Mouse (Mus musculus) hindbrain, embryonic 16.5 days (tissue): ENCODE results near the gene Ehd4. TPM values are rescaled to one million over a fixed set of nuclear protein-coding genes. Genes with fewer than 3 reads are reported as not detected.
A peak's percentile ranks its signal among the peaks of the same experiment; 100 is the strongest.

ENCODE experiments used
- ATAC-seq: fragments of 200-750 bp; cut with Nextera tagmentation; 2 replicates; pipeline ENCODE4 v1.8.0; 2017; ENCODE audit warnings: moderate TSS enrichment, moderate library complexity
- H3K27ac ChIP-seq: fragments of 300-500 bp; sonication (generic); 2 replicates; pipeline ENCODE4 v1.5.1; 2014; ENCODE audit warnings: low read depth, mild to moderate bottlenecking, control low read depth, low read length, moderate library complexity
- H3K27me3 ChIP-seq: fragments of 300-500 bp; sonication (generic); replicated peaks from 2 replicates; pipeline ENCODE4 v1.6.1; 2014; ENCODE audit warnings: low read length; ENCODE audit not compliant: control insufficient read depth, insufficient read depth
- H3K36me3 ChIP-seq: fragments of 300-500 bp; sonication (generic); 2 replicates; pipeline ENCODE4 v1.6.1; 2014; ENCODE audit warnings: mild to moderate bottlenecking, low read length, moderate library complexity, mixed read lengths; ENCODE audit not compliant: control insufficient read depth, insufficient read depth
- H3K4me1 ChIP-seq: fragments of 300-500 bp; sonication (generic); 2 replicates; pipeline ENCODE4 v1.6.1; 2014; ENCODE audit warnings: low read depth, low read length; ENCODE audit not compliant: control insufficient read depth, insufficient read depth
- H3K4me2 ChIP-seq: fragments of 300-500 bp; sonication (generic); 2 replicates; pipeline ENCODE4 v1.6.1; 2014; ENCODE audit warnings: mild to moderate bottlenecking, low read length, control low read depth, moderate library complexity
- H3K4me3 ChIP-seq: fragments of 300-500 bp; sonication (generic); 2 replicates; pipeline ENCODE4 v1.5.1; 2014; ENCODE audit warnings: mild to moderate bottlenecking, low read length, control low read depth, moderate library complexity
- H3K9ac ChIP-seq: fragments of 300-500 bp; sonication (generic); 2 replicates; pipeline ENCODE4 v1.6.1; 2014; ENCODE audit warnings: low read depth, mild to moderate bottlenecking, control low read depth, low read length, moderate library complexity
- H3K9me3 ChIP-seq: fragments of 300-500 bp; sonication (generic); 2 replicates; pipeline ENCODE4 v1.6.1; 2014; ENCODE audit warnings: mild to moderate bottlenecking, low read length, moderate library complexity; ENCODE audit not compliant: control insufficient read depth
- WGBS: fragments of 180-500 bp; shearing (Covaris S2); extraction: QIAGEN DNeasy Blood & Tissue Kit; methylation state at CpG from one replicate; pipeline ENCODE4 v1.1.7; 2014; 5-methylcytosine and 5-hydroxymethylcytosine counted together
- polyA plus RNA-seq: library from polyadenylated mRNA; unstranded; fragments of >200 nt; fragmentation: Nextera tagmentation; extraction: Ambion mirVana; gene quantifications from 2 replicates; pipeline ENCODE4 v1.2.1, GENCODE M21; 2015

Ehd4 gene
- polyA plus RNA-seq: 19.2 and 20.7 TPM in 2 replicates

DNA sequence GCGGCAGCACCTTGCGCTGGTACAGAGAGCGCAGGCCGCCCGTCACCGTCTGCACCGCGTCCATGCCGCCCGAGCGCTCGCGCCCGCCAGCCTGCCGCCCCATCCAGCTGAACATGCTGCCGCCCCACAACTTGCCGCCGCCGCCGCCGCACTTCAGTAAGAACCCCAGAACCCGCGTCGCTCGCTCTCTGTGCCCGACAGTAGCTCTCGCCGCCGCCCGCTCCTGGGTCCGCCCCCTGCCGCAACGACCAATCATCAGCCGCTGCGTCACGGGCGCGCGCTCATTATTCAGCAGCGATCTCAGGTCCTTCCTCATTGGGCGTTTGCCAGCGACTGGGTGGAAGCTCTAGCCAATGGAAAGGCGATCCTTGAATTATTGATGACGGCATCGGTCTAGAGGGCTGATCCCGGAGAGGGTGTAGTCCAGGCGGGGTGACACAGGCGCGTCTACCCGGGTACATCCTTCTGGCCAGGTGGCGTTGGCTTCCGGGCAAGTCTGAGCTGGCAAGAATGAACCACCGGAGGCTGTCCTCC, at the start of gene Ehd4:
Gene Ehd4 (minus strand): TSS at position 246 of the 534 bp plus-strand sequence.
- no peaks in the 10 kb centered on the region for H3K9me3 ChIP-seq
- H3K4me2 ChIP-seq: peak within 1 kb of the TSS; percentile 84
- H3K4me1 ChIP-seq: peaks cover 5% of the 10 kb centered on the region
- H3K36me3 ChIP-seq: no peaks in the 10 kb centered on the region
- H3K27ac ChIP-seq: peak within 1 kb of the TSS; percentile 48; the same call in 1 of the 2 replicates
- ATAC-seq: peak; percentile 99
- peak within 1 kb of the TSS; percentile 84 for H3K4me3 ChIP-seq
- 0% methylated on average over 51 of the region's 53 CpGs for WGBS
- H3K9ac ChIP-seq: peak within 1 kb of the TSS; percentile 75
- H3K27me3 ChIP-seq: no peaks in the 10 kb centered on the region

- ATAC-seq: no peak
- 63% methylated on average over 3 of the region's 3 CpGs for WGBS
- Histone ChIP-seq H3K9ac (no peak overlapping the region), H3K4me1 (no peaks in the 10 kb centered on the region), H3K4me3 (no peak overlapping the region), H3K9me3 (no peaks in the 10 kb centered on the region), H3K27ac (no peak overlapping the region), H3K36me3 (no peaks in the 10 kb centered on the region), H3K4me2 (no peak overlapping the region), H3K27me3 (no peaks in the 10 kb centered on the region)
Observed at GRCm38 (mm10) chr2:120203742-120204141, 49.3 kb upstream of the Ehd4 start.

DNA sequence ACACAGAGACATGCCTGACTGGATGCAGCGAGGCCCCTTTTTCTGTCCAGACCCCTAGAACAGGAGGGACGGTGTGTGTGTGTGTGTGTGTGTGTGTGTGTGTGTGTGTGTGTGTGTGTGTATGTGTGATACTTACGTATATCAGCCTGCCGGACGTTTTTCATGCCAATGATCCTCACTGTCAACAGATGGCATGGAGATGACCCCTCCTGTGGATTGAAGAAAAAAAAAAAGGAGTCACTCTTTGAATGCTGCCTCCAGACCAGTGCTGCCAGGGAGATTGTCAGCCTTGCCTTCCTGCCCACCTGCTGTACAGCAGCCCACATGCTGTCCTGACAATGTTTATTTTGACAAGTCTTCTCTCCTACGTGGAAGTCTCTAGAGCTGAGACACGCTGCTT, 45.7 kb upstream of the Ehd4 start:
- 54% methylated on average over 7 of the region's 7 CpGs for WGBS
- no peaks in the 10 kb centered on the region for H3K4me1 ChIP-seq
- no peaks in the 10 kb centered on the region; the same call in 1 of the 2 replicates for H3K9me3 ChIP-seq
- no peaks in the 10 kb centered on the region for H3K27me3 ChIP-seq
- H3K36me3 ChIP-seq: no peaks in the 10 kb centered on the region
- no peak overlapping the region for H3K9ac ChIP-seq
- no peak overlapping the region for H3K4me2 ChIP-seq
- H3K27ac ChIP-seq: no peak overlapping the region
- no peak overlapping the region for H3K4me3 ChIP-seq
- no peak for ATAC-seq

DNA sequence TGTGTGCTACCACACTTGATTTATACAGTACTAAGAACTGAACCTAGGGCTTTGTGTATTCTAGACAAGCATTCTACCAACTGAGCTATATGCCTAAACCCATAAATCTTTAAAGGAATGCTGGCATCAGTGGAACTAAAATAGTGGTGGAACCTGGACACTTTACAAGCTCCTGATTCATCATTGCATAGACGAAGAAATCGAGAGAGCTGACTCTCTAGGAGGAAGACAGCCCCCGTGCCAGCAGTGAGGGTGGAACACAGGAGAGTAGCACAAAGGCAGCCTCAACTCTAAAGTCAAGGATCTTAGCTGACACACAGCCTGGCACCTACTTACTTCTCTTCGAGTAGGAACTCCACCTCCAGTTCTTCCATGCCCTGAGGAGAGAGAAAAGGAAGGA, 33.8 kb upstream of the Ehd4 start:
- Histone ChIP-seq H3K9me3 (no peaks in the 10 kb centered on the region), H3K27ac (no peak overlapping the region), H3K36me3 (no peaks in the 10 kb centered on the region), H3K4me3 (no peak overlapping the region), H3K4me2 (no peak overlapping the region), H3K9ac (no peak overlapping the region), H3K27me3 (no peaks in the 10 kb centered on the region), H3K4me1 (no peaks in the 10 kb centered on the region)
- WGBS: 92% methylated on average over 4 of the region's 4 CpGs
- ATAC-seq: no peak

- no peaks in the 10 kb centered on the region for H3K27me3 ChIP-seq
- H3K4me3 ChIP-seq: no peak overlapping the region
- WGBS: 97% methylated on average over 1 of the region's 1 CpGs
- H3K9ac ChIP-seq: no peak overlapping the region
- H3K27ac ChIP-seq: no peak overlapping the region
- H3K36me3 ChIP-seq: no peaks in the 10 kb centered on the region
- no peaks in the 10 kb centered on the region for H3K9me3 ChIP-seq
- no peak overlapping the region for H3K4me2 ChIP-seq
- H3K4me1 ChIP-seq: no peaks in the 10 kb centered on the region
- no peak for ATAC-seq
Observed at GRCm38 (mm10) chr2:120187583-120187982, 33.2 kb upstream of the Ehd4 start.

DNA sequence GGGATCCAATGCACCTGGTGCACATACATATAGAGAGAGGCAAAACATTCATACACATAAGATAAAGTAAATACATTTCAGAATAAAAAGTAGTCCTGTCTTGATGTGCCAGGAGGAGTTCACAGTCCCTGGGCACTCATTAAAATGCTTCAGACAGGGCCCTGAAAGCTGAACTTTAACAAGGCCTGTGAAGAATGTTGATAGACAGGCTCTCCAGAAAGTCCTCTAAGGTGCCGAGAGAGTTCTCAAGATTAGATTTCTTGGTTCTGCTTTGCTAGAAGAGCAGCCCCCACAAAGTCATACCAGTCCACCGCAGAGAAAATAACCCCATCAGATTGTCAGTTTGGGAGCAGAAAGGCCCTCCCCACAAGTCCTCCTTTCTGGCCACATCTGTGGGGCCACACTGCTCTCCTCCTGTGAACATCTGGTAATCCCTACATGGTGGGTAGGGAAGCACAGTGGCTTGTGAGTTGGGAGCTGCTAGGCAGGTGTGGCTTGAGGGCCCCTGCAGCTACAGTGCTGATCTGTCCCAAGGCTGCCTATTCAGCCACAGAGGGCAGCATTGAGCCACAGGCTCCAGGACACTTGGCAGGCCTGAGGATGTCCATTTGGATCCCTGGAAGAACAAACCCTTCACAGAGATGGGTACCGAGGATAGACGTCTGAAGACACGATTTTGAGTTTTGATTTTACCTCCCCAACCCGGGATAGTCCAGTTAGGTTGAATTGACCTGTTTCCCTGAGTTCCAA, 31.3 kb upstream of the Ehd4 start:
- no peak for ATAC-seq
- no peaks in the 10 kb centered on the region for H3K9me3 ChIP-seq
- H3K27ac ChIP-seq: no peak overlapping the region
- H3K4me1 ChIP-seq: no peaks in the 10 kb centered on the region
- H3K27me3 ChIP-seq: no peaks in the 10 kb centered on the region
- 79% methylated on average over 6 of the region's 6 CpGs for whole genome bisulfite sequencing
- H3K4me3 ChIP-seq: no peak overlapping the region
- H3K9ac ChIP-seq: no peak overlapping the region
- no peak overlapping the region for H3K4me2 ChIP-seq
- no peaks in the 10 kb centered on the region for H3K36me3 ChIP-seq

GRCm38 (mm10) chr2:120178936-120179335, 24.5 kb upstream of the Ehd4 start:
- H3K9me3 ChIP-seq: no peaks in the 10 kb centered on the region
- no peak overlapping the region for H3K9ac ChIP-seq
- H3K27ac ChIP-seq: no peak overlapping the region
- no peak overlapping the region for H3K4me3 ChIP-seq
- no peaks in the 10 kb centered on the region for H3K4me1 ChIP-seq
- no peaks in the 10 kb centered on the region; the same call in 1 of the 2 replicates for H3K36me3 ChIP-seq
- H3K27me3 ChIP-seq: no peaks in the 10 kb centered on the region
- no peak overlapping the region for H3K4me2 ChIP-seq
- ATAC-seq: no peak

GRCm38 (mm10) chr2:120173718-120174117, 19.3 kb upstream of the Ehd4 start:
- no peak for ATAC-seq
- 26% methylated on average over 10 of the region's 10 CpGs for WGBS
- no peaks in the 10 kb centered on the region for H3K9me3 ChIP-seq

GRCm38 (mm10) chr2:120171362-120171761, 17.0 kb upstream of the Ehd4 start:
- Histone ChIP-seq H3K4me2 (no peak overlapping the region), H3K27ac (no peak overlapping the region), H3K36me3 (no peaks in the 10 kb centered on the region), H3K4me3 (no peak overlapping the region), H3K9me3 (no peaks in the 10 kb centered on the region), H3K9ac (no peak overlapping the region), H3K27me3 (no peaks in the 10 kb centered on the region), H3K4me1 (no peaks in the 10 kb centered on the region)
- ATAC-seq: no peak
- 91% methylated on average over 7 of the region's 7 CpGs for WGBS

More at GRCm38 (mm10) chr2:120173718-120174117, 19.3 kb upstream of the Ehd4 start:
- no peak overlapping the region for H3K4me3 ChIP-seq
- H3K4me2 ChIP-seq: no peak overlapping the region
- no peaks in the 10 kb centered on the region for H3K27me3 ChIP-seq
- no peak overlapping the region for H3K27ac ChIP-seq
- H3K9ac ChIP-seq: no peak overlapping the region
- H3K4me1 ChIP-seq: no peaks in the 10 kb centered on the region
- H3K36me3 ChIP-seq: no peaks in the 10 kb centered on the region
